Mouse (Mus musculus): ENCODE data around the gene Wrnip1.

The Wrnip1 gene

DNA sequence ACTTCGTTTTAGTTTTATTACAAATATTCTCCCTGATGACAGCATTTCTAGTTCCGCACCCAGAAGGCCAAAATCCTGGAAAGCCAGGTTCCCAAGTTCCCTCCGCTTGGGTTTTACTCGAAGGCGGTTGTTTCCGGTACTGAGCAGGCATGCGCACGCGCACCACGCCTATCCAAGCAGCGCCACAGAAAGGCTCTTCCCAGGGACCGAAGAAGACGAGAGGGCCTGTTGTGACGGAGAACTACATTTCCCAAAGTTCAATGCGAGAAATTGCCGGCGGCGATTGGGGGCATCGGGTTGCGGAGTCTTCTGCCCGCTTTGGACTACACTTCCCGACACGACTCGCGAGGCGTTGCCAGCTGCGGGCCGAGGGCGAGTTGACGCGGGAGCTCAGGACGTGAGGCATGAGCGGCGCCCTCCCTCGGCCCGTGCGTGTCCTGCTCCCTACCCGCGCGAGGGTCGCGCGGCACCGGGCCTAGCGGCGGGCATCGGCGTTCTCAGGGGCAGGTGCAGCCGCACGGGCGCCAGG, at the start of gene Wrnip1:
Gene Wrnip1 (plus strand): TSS at position 346 of the 529 bp plus-strand sequence.
- peak; percentile 86 to 98 for DNase-seq (ENCODE audit: low spot score in 2 of 2)

DNA sequence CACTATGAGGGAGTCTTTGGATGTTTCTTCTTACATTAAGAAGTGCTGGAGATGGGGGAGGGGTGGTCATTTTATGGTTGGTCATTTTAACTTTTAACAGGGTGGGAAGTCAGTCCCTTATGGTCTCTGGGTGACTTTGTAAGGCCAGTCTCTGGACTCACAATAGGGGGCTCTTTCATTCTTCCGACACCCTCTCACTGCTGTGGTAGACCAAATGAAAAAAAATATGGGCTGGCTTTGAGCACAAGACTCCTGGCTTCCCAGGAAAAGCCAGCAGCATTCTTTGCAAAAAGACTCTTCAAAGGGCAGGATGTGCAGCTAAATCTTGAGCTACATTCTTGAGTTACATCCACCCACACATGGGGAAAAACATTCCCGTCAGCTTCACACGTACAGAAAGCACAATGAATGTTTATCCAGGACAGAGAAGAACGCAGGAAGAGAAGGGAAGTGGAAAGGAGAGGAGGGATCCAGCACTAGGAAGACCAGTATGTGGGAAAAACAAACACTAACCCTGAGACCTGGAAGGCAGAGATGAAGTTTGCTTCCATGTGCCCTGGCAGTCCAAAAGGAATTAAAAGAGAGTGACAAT, 49.7 kb upstream of the Wrnip1 start:
- DNase-seq (ENCODE audit: low spot score in 2 of 2): no peak

DNA sequence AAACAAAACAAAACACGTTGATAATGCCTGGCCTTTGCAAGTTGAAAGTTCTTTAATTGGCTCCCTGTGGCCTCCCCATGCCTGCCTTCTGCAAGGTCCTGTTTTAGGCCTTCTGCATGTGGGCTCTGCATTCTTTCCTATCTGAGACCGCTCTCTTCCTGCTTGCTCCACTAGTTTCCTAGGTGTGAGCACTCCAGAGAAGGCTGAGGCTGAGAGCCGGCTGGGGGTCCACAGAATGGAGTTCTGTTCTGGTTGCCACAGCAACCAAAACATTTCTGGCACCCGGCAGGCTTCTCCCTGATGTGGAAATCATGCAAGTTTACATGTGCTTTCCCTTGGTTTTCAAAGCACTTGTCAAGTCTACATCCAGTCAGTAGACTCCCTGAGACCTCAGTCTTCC, 42.8 kb upstream of the Wrnip1 start:
- DNase-seq (ENCODE audit: low spot score in 2 of 2): no peak

DNA sequence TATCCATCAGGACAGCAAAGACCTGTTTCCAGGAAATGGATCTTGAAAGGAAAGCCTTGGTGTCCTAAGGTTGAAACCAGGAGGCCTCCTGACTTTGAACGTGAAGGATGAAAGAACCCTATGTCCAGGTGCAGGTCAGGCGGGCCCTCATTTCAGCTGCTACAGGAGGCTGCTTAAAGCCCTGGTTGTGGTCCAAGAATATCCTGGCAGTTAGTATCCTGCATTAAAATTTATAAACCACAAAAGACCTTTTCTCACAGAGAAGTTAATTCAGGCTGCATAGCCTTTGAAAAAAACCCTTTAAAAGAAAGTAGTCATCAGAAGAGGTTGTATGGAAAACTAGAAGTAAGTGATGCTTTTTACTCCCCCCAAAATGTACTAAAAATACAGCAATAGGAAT, 41.0 kb upstream of the Wrnip1 start:
- DNase-seq (ENCODE audit: low spot score in 2 of 2): no peak

DNA sequence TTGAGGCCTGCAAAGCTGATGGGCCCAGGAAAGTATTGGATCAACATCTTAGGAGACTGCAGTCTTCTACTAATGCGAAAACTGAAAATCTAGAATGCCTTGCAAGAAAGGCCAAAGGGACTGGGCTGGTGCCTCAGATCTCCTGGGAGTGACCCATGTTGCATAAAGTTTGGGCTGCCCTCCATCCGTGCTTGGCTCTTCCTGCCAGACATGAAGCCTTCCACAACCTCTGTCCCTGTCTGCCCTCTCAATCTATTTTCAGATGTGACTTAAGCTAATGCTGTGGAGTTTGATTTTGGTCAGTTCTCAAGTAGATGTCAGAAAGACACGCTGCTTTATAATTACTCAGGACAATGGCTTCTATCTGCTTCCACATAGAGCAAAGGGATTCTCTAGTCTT, 38.7 kb upstream of the Wrnip1 start:
- DNase-seq (ENCODE audit: low spot score in 2 of 2): no peak

DNA sequence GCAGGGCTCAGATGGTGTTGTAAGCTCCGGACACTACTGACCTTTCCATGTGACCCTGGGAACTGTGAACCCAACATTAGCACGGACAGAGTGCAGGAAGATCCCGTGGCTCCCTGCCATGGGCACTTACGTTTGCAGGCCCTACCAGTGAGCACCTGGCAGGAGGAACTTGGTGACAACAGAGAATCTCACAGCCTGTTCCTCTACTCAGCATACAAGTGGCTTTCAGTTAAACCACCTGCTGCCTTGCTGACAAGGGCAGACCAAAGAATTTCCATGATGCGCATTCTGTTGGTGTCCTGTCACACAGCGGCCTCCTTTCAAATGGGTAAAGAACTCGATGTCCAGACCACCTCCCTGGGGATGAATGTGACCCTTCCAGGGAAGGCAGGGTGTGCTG, 37.4 kb upstream of the Wrnip1 start:
- no peak for DNase-seq (ENCODE audit: low spot score in 2 of 2)

DNA sequence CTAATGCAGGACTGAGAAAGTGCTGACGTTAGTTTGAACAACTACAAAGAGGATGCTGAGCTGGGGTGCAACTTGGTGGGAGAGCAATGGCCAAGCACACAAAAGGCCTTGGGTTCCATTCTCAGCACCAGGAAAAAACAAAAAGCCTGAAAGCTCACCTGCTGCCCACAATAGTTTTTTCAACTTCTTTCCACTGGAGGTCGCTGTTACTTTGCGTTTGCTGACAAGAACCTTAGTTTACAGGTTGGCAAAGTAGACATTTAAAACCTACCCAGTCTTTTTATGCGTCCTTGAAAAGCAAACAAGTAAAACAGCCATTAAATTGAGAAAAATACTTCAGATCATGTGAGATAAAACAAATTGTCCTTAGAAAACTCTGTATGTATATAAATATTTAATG, 33.7 kb upstream of the Wrnip1 start:
- peak in 1 of 2 experiments; percentile 4 for DNase-seq (ENCODE audit: low spot score in 2 of 2)

DNA sequence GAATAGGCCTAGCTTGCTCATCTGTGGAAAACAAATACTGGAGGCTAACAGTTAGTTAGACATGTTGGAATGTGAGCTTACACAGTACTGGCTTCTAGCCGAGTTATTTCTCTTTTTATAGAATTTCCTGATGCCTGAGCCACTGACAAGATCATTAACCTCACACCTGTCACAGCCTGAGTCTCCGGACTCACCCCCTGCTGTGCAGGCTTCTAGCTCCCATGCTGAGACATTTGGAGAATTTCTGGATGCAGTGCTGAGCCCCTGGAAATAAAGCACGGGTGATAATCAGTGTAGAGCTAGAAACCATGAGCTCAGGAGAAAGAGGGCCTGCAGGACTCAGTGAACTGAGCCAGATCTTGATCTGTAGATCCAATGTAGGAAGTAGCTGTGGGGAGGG, 31.9 kb upstream of the Wrnip1 start:
- DNase-seq (ENCODE audit: low spot score in 2 of 2): no peak

DNA sequence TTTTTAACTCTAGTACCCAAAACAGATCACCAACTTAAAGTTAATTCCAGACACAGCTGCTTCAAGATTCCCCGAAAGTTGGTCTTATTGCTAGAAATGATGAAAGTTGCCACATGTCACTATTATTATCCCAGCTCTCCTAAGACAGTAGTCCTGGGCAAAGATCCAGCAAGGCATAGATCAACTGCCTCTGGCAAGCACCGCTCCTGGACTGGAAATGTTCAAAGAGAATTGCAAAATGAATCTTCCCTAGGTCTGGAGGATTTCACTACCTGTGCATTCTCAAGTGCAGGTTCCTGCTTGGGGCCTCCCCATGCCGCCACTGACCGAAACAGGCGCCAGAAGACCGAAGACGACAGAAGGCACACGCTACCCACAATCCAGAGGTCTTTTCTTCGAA, 25.9 kb upstream of the Wrnip1 start:
- DNase-seq (ENCODE audit: low spot score in 2 of 2): no peak

DNA sequence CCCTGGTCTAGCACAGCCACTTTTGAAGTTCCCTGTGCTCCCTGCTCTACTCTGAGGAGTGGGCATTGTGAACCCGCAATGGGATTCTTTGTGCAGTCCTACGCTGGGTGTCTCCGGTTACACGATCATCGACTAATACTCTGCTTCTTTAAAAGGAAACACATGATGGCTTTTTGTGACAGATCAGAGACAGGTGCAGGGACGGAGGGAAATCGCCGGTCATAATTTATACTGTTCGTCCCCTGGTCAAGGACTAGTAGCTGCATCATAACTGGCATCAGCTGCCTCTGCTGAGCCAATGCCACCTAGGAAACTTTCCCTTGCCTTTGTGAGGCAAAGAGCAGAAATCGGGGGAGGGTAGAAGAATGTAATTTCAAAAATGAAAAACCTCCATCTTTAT, 25.5 kb upstream of the Wrnip1 start:
- DNase-seq (ENCODE audit: low spot score in 2 of 2): no peak

DNA sequence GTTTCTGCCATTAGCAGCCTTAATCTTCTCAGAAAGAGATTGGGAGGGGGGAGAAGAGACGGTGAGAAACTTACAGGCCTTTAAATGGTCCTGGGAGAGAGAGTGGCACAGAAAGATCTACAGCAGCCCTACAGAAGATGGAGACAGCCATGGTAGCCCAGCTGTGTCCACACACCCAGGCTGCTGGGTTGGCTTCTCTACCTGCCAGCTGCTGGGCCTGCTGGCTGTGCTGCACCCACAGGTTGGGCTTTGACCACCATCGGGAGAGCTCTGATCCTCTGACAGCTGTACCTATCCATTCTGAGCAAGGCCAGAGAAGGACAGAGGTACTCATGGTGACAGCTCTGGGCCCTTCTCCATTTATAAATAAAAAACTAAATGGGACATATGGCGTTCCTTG, 23.0 kb upstream of the Wrnip1 start:
- no peak for DNase-seq (ENCODE audit: low spot score in 2 of 2)

DNA sequence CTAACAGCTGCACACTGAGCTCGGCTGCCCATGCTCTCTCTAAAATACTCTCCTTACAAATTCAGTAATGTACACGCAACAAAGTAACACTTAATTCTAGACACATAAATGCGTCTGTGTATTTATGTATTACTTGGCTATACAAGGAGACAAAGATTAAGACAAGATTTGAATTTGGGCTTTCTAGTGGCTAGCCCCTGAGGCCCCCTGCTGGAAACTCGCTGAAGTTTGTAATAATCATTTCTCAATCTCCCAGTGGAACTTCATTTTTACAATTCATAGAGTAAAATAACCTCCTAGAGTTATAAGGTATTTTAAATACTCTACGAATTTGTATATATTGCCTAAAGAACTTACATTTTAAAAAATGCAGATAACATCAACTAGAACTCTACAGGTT, 18.8 kb upstream of the Wrnip1 start:
- DNase-seq (ENCODE audit: low spot score in 2 of 2): no peak

DNA sequence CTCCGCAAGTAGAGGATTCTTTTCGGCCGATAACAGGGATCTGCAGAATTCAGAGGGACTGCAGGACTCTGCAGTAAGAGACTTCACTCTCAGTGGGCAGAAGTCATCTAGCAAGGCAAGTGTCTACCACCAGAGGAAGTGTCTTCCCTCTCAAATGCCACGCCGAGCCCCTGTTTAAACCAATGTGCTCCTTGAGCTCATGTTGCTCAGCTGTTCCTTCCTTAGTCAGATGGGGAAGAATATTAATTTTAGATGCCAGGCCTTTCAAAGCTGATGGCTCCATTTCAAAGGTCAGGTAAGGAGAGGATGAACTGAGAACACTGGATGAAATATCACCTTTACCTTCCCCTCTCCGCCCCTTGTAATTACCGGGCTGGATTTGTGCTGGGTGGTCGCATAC, 18.0 kb upstream of the Wrnip1 start, which contains the start of gene Mylk4:
Gene Mylk4 (minus strand): TSS at position 139 of the 400 bp plus-strand sequence.
- no peak for DNase-seq (ENCODE audit: low spot score in 2 of 2)

DNA sequence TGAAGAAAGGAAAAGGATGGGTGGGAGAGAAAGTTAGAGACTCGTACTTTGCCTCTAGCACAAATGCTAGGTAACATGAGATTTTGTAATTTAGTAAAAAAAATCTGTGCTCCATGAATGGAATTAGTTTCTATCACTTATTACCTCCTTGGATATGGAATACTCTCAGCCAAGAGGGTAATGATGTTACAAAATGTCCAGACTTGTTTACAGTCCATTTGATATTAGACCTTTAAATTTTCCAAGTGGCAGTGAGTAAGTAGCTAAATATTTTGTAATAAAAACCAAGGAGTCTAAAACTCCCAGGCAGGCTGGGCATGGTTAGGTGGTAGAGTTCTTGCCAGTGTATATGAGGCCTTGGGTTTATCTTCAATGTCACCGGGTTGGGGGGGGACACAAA, 14.3 kb upstream of the Wrnip1 start:
- DNase-seq (ENCODE audit: low spot score in 2 of 2): no peak

DNA sequence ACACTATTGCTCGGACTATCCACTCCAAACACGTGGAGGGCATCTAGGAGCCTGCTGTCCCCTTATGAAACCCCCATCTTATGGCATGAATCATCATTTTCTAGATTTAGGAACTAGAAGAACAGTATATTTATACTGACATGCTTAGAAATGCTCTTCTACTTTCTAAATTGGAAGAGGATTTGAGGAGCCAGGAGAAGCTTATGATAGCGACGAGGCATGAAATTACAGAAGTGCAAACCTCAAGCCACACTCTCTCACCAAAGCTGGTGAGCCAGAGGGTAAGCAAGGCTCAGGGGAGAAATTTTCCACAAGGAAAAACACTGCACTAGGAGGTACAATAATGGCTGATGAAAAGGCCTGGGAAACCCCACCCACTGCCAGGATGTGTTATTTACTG, 12.1 kb upstream of the Wrnip1 start:
- DNase-seq (ENCODE audit: low spot score in 2 of 2): no peak

DNA sequence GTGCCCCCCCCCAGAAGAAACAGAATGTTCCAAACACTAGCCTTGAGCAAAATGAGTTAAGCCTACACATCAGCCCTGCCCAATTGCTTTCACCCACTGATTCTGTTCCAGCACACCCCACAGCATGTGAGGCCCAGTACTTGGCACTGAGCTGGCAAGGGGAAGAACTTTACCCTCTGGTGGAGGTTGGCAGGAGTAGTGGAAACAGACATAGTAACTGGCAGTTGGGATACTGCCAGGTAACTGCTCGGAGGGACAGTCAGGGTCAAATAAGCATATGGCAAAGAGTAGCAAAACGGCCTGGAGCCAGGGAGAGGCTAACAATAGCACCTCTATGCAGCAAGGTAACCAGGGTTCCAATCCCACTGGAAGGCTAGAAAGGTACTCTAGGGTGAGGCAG, 7.2 kb upstream of the Wrnip1 start:
- DNase-seq (ENCODE audit: low spot score in 2 of 2): no peak

DNA sequence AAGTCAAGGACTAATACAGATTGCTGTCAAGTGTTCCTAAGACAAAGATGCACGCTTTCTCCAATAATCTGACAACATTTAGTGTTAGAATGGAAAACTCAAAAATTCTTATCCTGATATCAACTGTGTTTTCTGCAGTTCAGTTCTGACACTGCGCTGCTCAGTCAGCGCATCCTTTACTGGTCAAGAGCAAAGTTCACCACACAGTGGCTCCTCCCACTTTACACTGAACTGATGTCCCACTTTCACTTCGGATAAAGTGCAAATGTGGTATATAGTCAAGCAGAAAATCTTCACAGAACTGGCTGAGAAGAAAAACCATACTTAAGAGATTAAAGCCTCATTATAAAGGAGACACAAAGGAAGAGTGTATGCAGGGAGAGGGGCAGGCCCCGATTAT, 6.7 kb upstream of the Wrnip1 start:
- no peak for DNase-seq (ENCODE audit: low spot score in 2 of 2)

DNA sequence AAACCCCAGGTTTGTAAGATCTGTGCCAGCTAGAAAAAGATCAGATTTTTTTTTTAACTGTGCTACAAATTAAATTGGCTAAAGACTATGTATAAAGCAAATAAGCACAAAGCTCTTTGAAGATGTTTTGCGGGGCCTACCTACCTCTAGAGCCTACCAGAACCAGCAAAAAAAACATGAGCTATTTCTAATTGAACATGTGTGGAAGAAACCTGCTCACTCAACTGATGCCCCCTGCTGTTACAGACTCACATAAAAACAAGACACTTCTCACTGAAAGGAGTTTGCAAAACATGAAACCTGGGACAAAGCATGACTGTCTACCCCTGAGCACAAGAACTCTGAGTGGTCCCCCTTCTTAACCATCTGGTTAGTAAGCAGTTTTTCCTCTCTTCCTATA, 4.8 kb upstream of the Wrnip1 start:
- DNase-seq (ENCODE audit: low spot score in 2 of 2): no peak

DNA sequence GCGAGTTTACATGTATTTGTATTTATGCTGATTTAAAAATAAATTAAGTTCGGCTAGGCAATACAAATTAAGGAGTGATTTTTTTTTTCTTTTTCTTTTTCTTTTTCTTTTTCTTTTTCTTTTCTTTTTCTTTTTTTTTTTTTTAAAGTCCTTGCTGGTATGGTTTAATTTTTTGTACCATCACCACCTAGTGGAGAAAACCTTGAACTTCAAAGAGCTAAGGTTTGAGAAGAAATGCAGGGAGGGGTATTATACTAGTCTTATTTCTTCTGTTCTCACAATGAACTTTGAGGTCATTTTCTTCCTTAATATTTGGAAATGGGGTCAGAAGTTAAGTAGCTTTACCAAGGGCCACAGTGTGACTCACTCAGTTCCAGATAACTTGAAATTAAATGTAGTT, 2.7 kb upstream of the Wrnip1 start:
- no peak for DNase-seq (ENCODE audit: low spot score in 2 of 2)

DNA sequence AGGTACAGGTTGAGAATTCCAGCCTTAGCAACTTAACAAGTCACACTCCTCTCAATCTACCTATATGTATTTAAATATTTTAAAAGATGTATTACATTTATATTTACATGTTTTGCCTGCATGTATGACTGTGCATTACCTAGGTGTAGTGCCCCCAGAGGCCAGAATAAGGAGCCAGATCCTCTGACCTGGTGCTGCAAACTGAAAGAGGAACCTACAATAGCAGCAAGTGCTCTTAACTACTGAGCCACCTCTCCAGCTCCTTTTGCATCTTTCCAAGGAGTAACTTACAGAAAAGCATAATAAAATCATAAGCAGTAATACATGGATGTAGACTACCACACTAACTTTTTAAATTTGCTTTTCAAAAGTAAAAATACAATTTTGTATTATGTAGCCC, 979 bp upstream of the Wrnip1 start:
- DNase-seq (ENCODE audit: low spot score in 2 of 2): no peak

DNA sequence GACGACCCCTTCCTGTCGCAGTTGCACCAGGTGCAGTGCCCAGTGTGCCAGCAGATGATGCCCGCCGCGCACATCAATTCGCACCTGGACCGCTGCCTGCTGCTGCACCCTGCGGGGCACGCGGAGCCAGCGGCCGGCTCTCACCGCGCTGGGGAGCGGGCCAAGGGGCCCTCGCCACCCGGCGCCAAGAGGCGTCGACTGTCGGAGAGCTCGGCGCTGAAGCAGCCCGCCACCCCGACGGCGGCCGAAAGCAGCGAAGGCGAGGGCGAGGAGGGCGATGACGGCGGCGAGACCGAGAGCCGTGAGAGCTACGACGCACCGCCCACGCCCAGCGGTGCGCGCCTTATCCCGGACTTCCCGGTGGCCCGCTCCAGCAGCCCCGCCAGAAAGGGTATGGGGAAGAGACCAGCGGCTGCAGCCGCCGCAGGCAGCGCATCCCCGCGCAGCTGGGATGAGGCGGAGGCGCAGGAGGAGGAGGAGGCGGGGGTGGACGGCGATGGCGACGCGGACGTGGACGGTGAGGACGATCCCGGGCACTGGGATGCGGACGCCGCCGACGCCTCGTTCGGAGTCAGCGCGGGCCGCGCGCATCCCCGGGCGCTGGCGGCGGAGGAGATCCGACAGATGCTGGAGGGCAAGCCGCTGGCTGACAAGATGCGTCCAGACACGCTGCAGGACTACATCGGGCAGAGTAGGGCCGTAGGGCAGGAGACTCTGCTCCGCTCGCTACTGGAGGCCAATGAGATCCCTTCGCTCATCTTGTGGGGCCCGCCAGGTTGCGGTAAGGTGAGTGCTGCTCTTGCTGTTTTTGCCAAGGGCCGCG, 632 bp downstream of the Wrnip1 start, which contains the start of gene D930007J09Rik:
Gene D930007J09Rik (minus strand): TSS at position 591 of the 823 bp plus-strand sequence.
- DNase-seq (ENCODE audit: low spot score in 2 of 2): peak; percentile 17 to 48

DNA sequence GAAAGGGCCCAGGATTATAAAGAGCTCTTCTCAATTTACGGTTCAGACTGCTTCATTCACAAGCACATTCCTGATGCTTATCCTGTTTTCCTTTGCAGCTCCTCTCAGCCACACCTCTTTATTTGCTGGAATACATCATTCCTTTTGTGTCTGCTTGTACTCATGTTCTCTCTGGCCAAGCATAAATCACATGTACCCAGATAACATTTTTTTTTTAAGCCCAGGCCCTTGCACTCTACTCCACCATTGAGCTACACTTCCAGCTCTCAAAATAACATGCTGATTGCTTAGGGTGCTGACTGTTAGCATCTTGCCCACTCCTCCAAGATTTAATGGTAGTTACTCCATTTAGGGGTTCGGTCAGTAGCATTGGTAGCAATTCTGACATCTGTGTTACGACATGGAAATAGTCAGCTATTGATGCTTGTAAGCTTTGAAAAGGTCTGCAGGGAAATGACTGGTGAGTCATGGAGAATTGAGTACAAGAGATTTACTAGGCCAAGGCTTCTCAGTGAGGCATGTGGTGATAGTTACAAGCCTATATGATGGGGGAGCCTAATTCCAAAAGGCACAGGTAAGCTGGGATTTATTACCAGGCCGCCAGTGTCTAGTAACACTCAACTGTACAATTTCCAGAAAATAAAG, 2.0 kb downstream of the Wrnip1 start:
- no peak for DNase-seq (ENCODE audit: low spot score in 2 of 2)

DNA sequence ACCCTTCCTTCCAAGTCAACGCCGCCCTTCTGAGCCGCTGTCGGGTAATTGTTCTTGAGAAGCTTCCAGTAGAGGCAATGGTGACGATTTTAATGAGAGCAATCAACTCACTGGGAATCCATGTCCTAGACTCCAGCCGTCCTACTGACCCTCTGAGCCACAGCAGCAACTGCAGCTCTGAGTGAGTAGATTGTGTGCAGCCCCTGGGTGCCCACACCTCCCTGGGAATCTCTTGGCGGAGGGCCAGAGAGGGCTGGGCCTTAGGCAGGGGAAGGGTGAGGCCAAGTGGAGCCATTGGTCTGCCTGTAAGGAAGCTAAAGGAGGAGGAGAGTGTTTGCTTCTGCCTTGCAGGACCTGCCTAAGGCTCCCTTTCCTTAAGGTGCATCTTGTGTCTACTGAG, 5.0 kb downstream of the Wrnip1 start:
- no peak for DNase-seq (ENCODE audit: low spot score in 2 of 2)

All from urinary bladder, adult 18-20 months (tissue).